Mouse (Mus musculus): ENCODE data around the gene Cptp.

Cptp gene

GRCm38 (mm10) chr4:155888181-155888580, 18.9 kb upstream of the Cptp start:
- DNase-seq (ENCODE audit: low read depth, low spot score): no peak

GRCm38 (mm10) chr4:155887674-155888073, 18.4 kb upstream of the Cptp start:
- no peak for DNase-seq (ENCODE audit: low read depth, low spot score)

GRCm38 (mm10) chr4:155886330-155886729, 17.1 kb upstream of the Cptp start:
- no peak for DNase-seq (ENCODE audit: low read depth, low spot score)

- DNase-seq (ENCODE audit: low read depth, low spot score): no peak
These were observed 14.3 kb upstream of the Cptp start for GRCm38 (mm10) chr4:155883587-155883986.

- no peak for DNase-seq (ENCODE audit: low read depth, low spot score)
These were observed 2.2 kb upstream of the Cptp start for GRCm38 (mm10) chr4:155871404-155871803.

- no peak for DNase-seq (ENCODE audit: low read depth, low spot score)
These were observed 484 bp downstream of the Cptp start for GRCm38 (mm10) chr4:155868614-155869298.

- no peak for DNase-seq (ENCODE audit: low read depth, low spot score)
These were observed 6.2 kb downstream of the Cptp start, which contains the start of gene Tas1r3 for GRCm38 (mm10) chr4:155863001-155863400. Gene Tas1r3, minus strand, starts transcription at chr4:155863362.

- DNase-seq (ENCODE audit: low read depth, low spot score): no peak
These were observed 7.5 kb downstream of the Cptp start for GRCm38 (mm10) chr4:155861787-155862186.

- DNase-seq (ENCODE audit: low read depth, low spot score): no peak
These were observed 9.9 kb downstream of the Cptp start for GRCm38 (mm10) chr4:155859318-155859717.

GRCm38 (mm10) chr4:155856881-155857280, 12.4 kb downstream of the Cptp start:
- no peak for DNase-seq (ENCODE audit: low read depth, low spot score)

GRCm38 (mm10) chr4:155856071-155856470, 13.2 kb downstream of the Cptp start:
- no peak for DNase-seq (ENCODE audit: low read depth, low spot score)

- DNase-seq (ENCODE audit: low read depth, low spot score): no peak
These were observed 14.2 kb downstream of the Cptp start for GRCm38 (mm10) chr4:155854991-155855390.

- DNase-seq (ENCODE audit: low read depth, low spot score): no peak
These were observed 15.8 kb downstream of the Cptp start for GRCm38 (mm10) chr4:155853421-155853820.

- no peak for DNase-seq (ENCODE audit: low read depth, low spot score)
These were observed 17.3 kb downstream of the Cptp start for GRCm38 (mm10) chr4:155851951-155852411.

- DNase-seq (ENCODE audit: low read depth, low spot score): no peak
These were observed 17.9 kb downstream of the Cptp start for GRCm38 (mm10) chr4:155851368-155851767.

- DNase-seq (ENCODE audit: low read depth, low spot score): no peak
These were observed 19.3 kb downstream of the Cptp start for GRCm38 (mm10) chr4:155849792-155850451.

- no peak for DNase-seq (ENCODE audit: low read depth, low spot score)
These were observed 19.8 kb downstream of the Cptp start for GRCm38 (mm10) chr4:155849391-155849790.

- DNase-seq (ENCODE audit: low read depth, low spot score): no peak
These were observed 20.7 kb downstream of the Cptp start for GRCm38 (mm10) chr4:155848434-155849095.

- DNase-seq (ENCODE audit: low read depth, low spot score): no peak
These were observed 21.5 kb downstream of the Cptp start for GRCm38 (mm10) chr4:155847591-155848352.

- DNase-seq (ENCODE audit: low read depth, low spot score): peak; percentile 90
These were observed 22.2 kb downstream of the Cptp start, which contains the start of gene Dvl1 for GRCm38 (mm10) chr4:155846871-155847578. Gene Dvl1, plus strand, starts transcription at chr4:155847402.

- DNase-seq (ENCODE audit: low read depth, low spot score): no peak
These were observed 26.0 kb downstream of the Cptp start for GRCm38 (mm10) chr4:155843231-155843630.
